Mouse (Mus musculus): Measurements from ENCODE around the gene Msl1. TPM values are rescaled to one million over a fixed set of nuclear protein-coding genes. Genes with fewer than 3 reads are reported as not detected.
A peak's percentile ranks its signal among the peaks of the same experiment; 100 is the strongest.

Gene Msl1
- polyA plus RNA-seq, 1 experiment from 2014 or later: 11.3 TPM

- Histone ChIP-seq H3K36me3 (ENCODE audit: control insufficient read depth, insufficient read depth, low read length) (no peaks in the 10 kb centered on the region), H3K9ac (ENCODE audit: low read length) (no peak overlapping the region), H3K4me1 (replicated peaks; ENCODE audit: control insufficient read depth, insufficient read depth) (peaks cover 4% of the 10 kb centered on the region; the same call in 1 of the 2 replicates), H3K27ac (replicated peaks) (no peak overlapping the region), H3K27me3 (ENCODE audit: control insufficient read depth, insufficient read depth, low read length) (no peaks in the 10 kb centered on the region), H3K4me2 (replicated peaks; ENCODE audit: low read depth) (no peak overlapping the region), H3K4me3 (ENCODE audit: low read depth, low read length) (no peak overlapping the region), H3K9me3 (ENCODE audit: control insufficient read depth, low read length) (no peaks in the 10 kb centered on the region)
- WGBS: 83% methylated on average over 1 of the region's 1 CpGs
- DNase-seq (ENCODE audit: low spot score) (no peak), ATAC-seq (ENCODE audit: low FRiP score, low TSS enrichment) (no peak)
- TF ChIP-seq EP300 (optimal IDR thresholded peaks at IDR 0.05) (no peak), CTCF (IDR thresholded peaks at IDR 0.05; ENCODE audit: low read depth) (no peak)
These were observed 3.9 kb upstream of the Msl1 start for GRCm38 (mm10) chr11:98791448-98791847.

- no peak for ATAC-seq (ENCODE audit: low FRiP score, low TSS enrichment)
- H3K4me1 ChIP-seq (replicated peaks; ENCODE audit: control insufficient read depth, insufficient read depth): peaks cover 4% of the 10 kb centered on the region; the same call in 1 of the 2 replicates
- no peak overlapping the region for H3K4me2 ChIP-seq (replicated peaks; ENCODE audit: low read depth)
- no peak overlapping the region for H3K4me3 ChIP-seq (ENCODE audit: low read depth, low read length)
- no peak for TF ChIP-seq CTCF (IDR thresholded peaks at IDR 0.05; ENCODE audit: low read depth)
- TF ChIP-seq EP300 (optimal IDR thresholded peaks at IDR 0.05): no peak
- 15% methylated on average over 4 of the region's 4 CpGs for WGBS
- no peaks in the 10 kb centered on the region for H3K27me3 ChIP-seq (ENCODE audit: control insufficient read depth, insufficient read depth, low read length)
- no peak for DNase-seq (ENCODE audit: low spot score)
- H3K9me3 ChIP-seq (ENCODE audit: control insufficient read depth, low read length): no peaks in the 10 kb centered on the region
- no peak overlapping the region for H3K9ac ChIP-seq (ENCODE audit: low read length)
- no peak overlapping the region for H3K27ac ChIP-seq (replicated peaks)
- H3K36me3 ChIP-seq (ENCODE audit: control insufficient read depth, insufficient read depth, low read length): no peaks in the 10 kb centered on the region
These were observed 3.2 kb upstream of the Msl1 start for GRCm38 (mm10) chr11:98792081-98792480.

GRCm38 (mm10) chr11:98794469-98795014 is 774 bp upstream of the Msl1 start:
- peak overlapping the region; percentile 100 for H3K27ac ChIP-seq (replicated peaks)
- peak overlapping the region; percentile 100 for H3K4me3 ChIP-seq (ENCODE audit: low read depth, low read length)
- under 1% methylated on average over 23 of the region's 30 CpGs for WGBS
- peak overlapping the region; percentile 82 for H3K4me2 ChIP-seq (replicated peaks; ENCODE audit: low read depth)
- ATAC-seq (ENCODE audit: low FRiP score, low TSS enrichment) (peak; percentile 69), DNase-seq (ENCODE audit: low spot score) (no peak)
- H3K36me3 ChIP-seq (ENCODE audit: control insufficient read depth, insufficient read depth, low read length): peaks cover 3% of the 10 kb centered on the region; the same call in 1 of the 2 replicates
- peak; percentile 59 for TF ChIP-seq CTCF (IDR thresholded peaks at IDR 0.05; ENCODE audit: low read depth)
- TF ChIP-seq EP300 (optimal IDR thresholded peaks at IDR 0.05): no peak
- peak overlapping the region; percentile 98 for H3K9ac ChIP-seq (ENCODE audit: low read length)
- H3K9me3 ChIP-seq (ENCODE audit: control insufficient read depth, low read length): no peaks in the 10 kb centered on the region
- 0 out of 2 replicates have a peak, but pooled peaks cover 3% of the 10 kb centered on the region for H3K4me1 ChIP-seq (replicated peaks; ENCODE audit: control insufficient read depth, insufficient read depth)
- no peaks in the 10 kb centered on the region for H3K27me3 ChIP-seq (ENCODE audit: control insufficient read depth, insufficient read depth, low read length)

GRCm38 (mm10) chr11:98795714-98796514 is 598 bp downstream of the Msl1 start:
- DNase-seq (ENCODE audit: low spot score) (peak; percentile 67), ATAC-seq (ENCODE audit: low FRiP score, low TSS enrichment) (peak; percentile 46)
- Histone ChIP-seq H3K9ac (ENCODE audit: low read length) (peak overlapping the region; percentile 98), H3K9me3 (ENCODE audit: control insufficient read depth, low read length) (no peaks in the 10 kb centered on the region), H3K4me1 (replicated peaks; ENCODE audit: control insufficient read depth, insufficient read depth) (0 out of 2 replicates have a peak, but pooled peaks cover 3% of the 10 kb centered on the region), H3K4me2 (replicated peaks; ENCODE audit: low read depth) (peak overlapping the region; percentile 82), H3K4me3 (ENCODE audit: low read depth, low read length) (peak overlapping the region; percentile 100), H3K27me3 (ENCODE audit: control insufficient read depth, insufficient read depth, low read length) (no peaks in the 10 kb centered on the region), H3K36me3 (ENCODE audit: control insufficient read depth, insufficient read depth, low read length) (peaks cover 6% of the 10 kb centered on the region; the same call in 1 of the 2 replicates), H3K27ac (replicated peaks) (peak overlapping the region; percentile 100)
- whole genome bisulfite sequencing: under 1% methylated on average over 45 of the region's 74 CpGs
- TF ChIP-seq CTCF (IDR thresholded peaks at IDR 0.05; ENCODE audit: low read depth) (peak; percentile 46), EP300 (optimal IDR thresholded peaks at IDR 0.05) (no peak)

GRCm38 (mm10) chr11:98796515-98797216 is 1.4 kb downstream of the Msl1 start:
- TF ChIP-seq EP300 (optimal IDR thresholded peaks at IDR 0.05) (no peak), CTCF (IDR thresholded peaks at IDR 0.05; ENCODE audit: low read depth) (no peak)

More at GRCm38 (mm10) chr11:98796515-98797216, 1.4 kb downstream of the Msl1 start:
- Histone ChIP-seq H3K9me3 (ENCODE audit: control insufficient read depth, low read length) (no peaks in the 10 kb centered on the region), H3K27ac (replicated peaks) (peak overlapping the region; percentile 100), H3K9ac (ENCODE audit: low read length) (peak overlapping the region; percentile 98), H3K36me3 (ENCODE audit: control insufficient read depth, insufficient read depth, low read length) (peaks cover 9% of the 10 kb centered on the region; the same call in 1 of the 2 replicates), H3K27me3 (ENCODE audit: control insufficient read depth, insufficient read depth, low read length) (no peaks in the 10 kb centered on the region), H3K4me3 (ENCODE audit: low read depth, low read length) (peak overlapping the region; percentile 100), H3K4me1 (replicated peaks; ENCODE audit: control insufficient read depth, insufficient read depth) (0 out of 2 replicates have a peak, but pooled peaks cover 3% of the 10 kb centered on the region), H3K4me2 (replicated peaks; ENCODE audit: low read depth) (peak overlapping the region; percentile 82)
- DNase-seq (ENCODE audit: low spot score) (peak; percentile 68), ATAC-seq (ENCODE audit: low FRiP score, low TSS enrichment) (peak; percentile 21; the same call in 1 of the 2 replicates)
- WGBS: 2% methylated on average over 23 of the region's 23 CpGs

Measured in stomach, postnatal 0 days (tissue).